9 mouse cellular contexts compared by ENCODE assay signal in the genomic region with DNA sequence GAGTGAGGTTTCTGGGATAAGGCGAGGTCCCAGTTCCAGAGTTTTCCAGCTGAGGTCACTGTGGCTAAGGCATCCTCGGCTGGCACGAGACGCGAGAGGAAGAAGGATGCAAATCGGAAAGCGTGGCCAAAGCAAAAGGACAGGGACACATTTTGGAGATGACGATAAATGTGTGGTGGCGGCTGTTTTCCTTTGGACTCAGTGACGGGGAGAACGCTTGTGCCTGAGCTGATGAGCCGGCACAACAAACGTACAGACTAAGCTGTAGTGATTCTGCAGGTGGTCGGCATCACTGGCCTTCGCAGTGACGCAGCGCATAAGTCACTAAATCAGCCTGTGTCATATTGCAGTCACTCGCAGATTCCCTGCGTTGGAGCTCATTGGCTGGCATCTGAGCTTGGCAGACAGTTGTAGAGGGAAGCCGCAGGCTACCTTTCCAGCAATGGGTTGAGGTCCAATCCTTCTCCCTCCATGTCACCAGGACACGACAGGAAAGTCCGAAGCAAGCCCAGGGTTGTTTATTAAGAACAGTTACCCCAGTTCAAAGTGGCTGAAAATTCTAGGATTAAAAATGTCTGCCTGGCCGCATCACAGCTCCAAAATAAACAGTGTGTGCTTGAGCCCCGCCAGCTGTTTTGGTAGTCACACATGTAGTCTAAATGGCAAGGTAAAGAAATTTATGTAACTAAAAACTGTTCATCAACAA. TPM values are rescaled to one million over a fixed set of nuclear protein-coding genes. Genes with fewer than 3 reads are reported as not detected.
A peak's percentile ranks its signal among the peaks of the same experiment; 100 is the strongest.
DNase-seq lines count a peak whose midpoint lies in the region; ATAC-seq and TF ChIP-seq lines count a peak whose summit lies in the region.
"Had no signal": no experiment of that assay in that cellular context is flagged by ENCODE, and none has a peak within 500 bp of the region (broad histone marks: within the 10 kb centered on the region; RNA-seq: fewer than 3 reads in every experiment).

No protein-coding gene starts in this region.

- no peaks in the 10 kb centered on the region for H3K27me3 ChIP-seq in heart, adult 2 months (ENCODE audit: control insufficient read depth, insufficient read depth, low read length)
- H3K27me3 ChIP-seq in heart, embryonic 11.5 days (ENCODE audit: control insufficient read depth, insufficient read depth, low read length), result no peaks in the 10 kb centered on the region
- no peaks in the 10 kb centered on the region for H3K27me3 ChIP-seq in stomach, postnatal 0 days (ENCODE audit: control insufficient read depth, insufficient read depth, low read length)
- H3K27me3 ChIP-seq: limb, embryonic 15.5 days had no signal

- peak; percentile 14; the same call in 1 of the 2 replicates for TF ChIP-seq CTCF in heart, adult 2 months (IDR thresholded peaks at IDR 0.05)
- peak; percentile 48 for TF ChIP-seq CTCF in stomach, postnatal 0 days (IDR thresholded peaks at IDR 0.05; ENCODE audit: low read depth)

- no peak for ATAC-seq in heart, embryonic 11.5 days (replicated peaks; ENCODE audit: insufficient number of reproducible peaks, low FRiP score, low TSS enrichment)
- no peak for ATAC-seq in stomach, postnatal 0 days (ENCODE audit: low FRiP score, low TSS enrichment)
- ATAC-seq in megakaryocyte progenitor cell, adult 5-6 weeks (replicated peaks; ENCODE audit: poor library complexity), result no peak

- DNase-seq in heart, adult 2 months, result peak; percentile 17 to 24
- DNase-seq in cerebellum, adult 11 months, result peak; percentile 5
- DNase-seq in frontal cortex, postnatal 36 days (ENCODE audit: low spot score in 2 of 2), result peak; percentile 50 to 66
- peak; percentile 42 to 43 for DNase-seq in left cerebral cortex, postnatal 14 days (ENCODE audit: low spot score in 2 of 2)
- DNase-seq in stomach, postnatal 0 days (ENCODE audit: low spot score), result no peak
- no peak for DNase-seq in gastrocnemius, postnatal 25 days

- no peaks in the 10 kb centered on the region for H3K9me3 ChIP-seq in heart, embryonic 11.5 days (replicated peaks; ENCODE audit: control insufficient read depth, low read length)
- H3K9me3 ChIP-seq in stomach, postnatal 0 days (ENCODE audit: control insufficient read depth, low read length), result no peaks in the 10 kb centered on the region
- H3K9me3 ChIP-seq: limb, embryonic 15.5 days had no signal

- no peak overlapping the region for H3K4me2 ChIP-seq in heart, embryonic 11.5 days
- H3K4me2 ChIP-seq in stomach, postnatal 0 days (replicated peaks; ENCODE audit: low read depth), result peak overlapping the region; percentile 52
- H3K4me2 ChIP-seq: limb, embryonic 15.5 days had no signal

- TF ChIP-seq POLR2A in heart, adult 2 months (IDR thresholded peaks at IDR 0.05; ENCODE audit: insufficient read depth, low read depth, low read length), result no peak

- no peak overlapping the region for H3K4me3 ChIP-seq in heart, adult 2 months
- H3K4me3 ChIP-seq in heart, embryonic 11.5 days (ENCODE audit: low read depth, low read length), result no peak overlapping the region
- peak overlapping the region; percentile 15; the same call in 1 of the 2 replicates for H3K4me3 ChIP-seq in stomach, postnatal 0 days (ENCODE audit: low read depth, low read length)
- H3K4me3 ChIP-seq: limb, embryonic 15.5 days had no signal

- 67% methylated on average over 24 of the region's 24 CpGs for WGBS in heart, adult 2 months
- 72% methylated on average over 24 of the region's 24 CpGs for WGBS in heart, embryonic 11.5 days (ENCODE audit: insufficient replicate concordance)
- WGBS in stomach, postnatal 0 days, result 46% methylated on average over 24 of the region's 24 CpGs

- H3K79me2 ChIP-seq in heart, adult 2 months (replicated peaks; ENCODE audit: control insufficient read depth, insufficient read depth, low read length), result no peaks in the 10 kb centered on the region

- no peaks in the 10 kb centered on the region for H3K4me1 ChIP-seq in heart, adult 2 months (ENCODE audit: control insufficient read depth, insufficient read depth, low read length)
- H3K4me1 ChIP-seq in heart, embryonic 11.5 days (ENCODE audit: control insufficient read depth, insufficient read depth, low read length), result no peaks in the 10 kb centered on the region
- no peaks in the 10 kb centered on the region for H3K4me1 ChIP-seq in stomach, postnatal 0 days (replicated peaks; ENCODE audit: control insufficient read depth, insufficient read depth)
- H3K4me1 ChIP-seq: limb, embryonic 15.5 days had no signal

- H3K36me3 ChIP-seq in heart, adult 2 months (ENCODE audit: control insufficient read depth, insufficient read depth, low read length), result no peaks in the 10 kb centered on the region
- H3K36me3 ChIP-seq in heart, embryonic 11.5 days (ENCODE audit: control insufficient read depth, insufficient read depth, low read length), result no peaks in the 10 kb centered on the region
- no peaks in the 10 kb centered on the region for H3K36me3 ChIP-seq in stomach, postnatal 0 days (ENCODE audit: control insufficient read depth, insufficient read depth, low read length)
- H3K36me3 ChIP-seq: limb, embryonic 15.5 days had no signal

- no peak overlapping the region for H3K27ac ChIP-seq in heart, adult 2 months
- H3K27ac ChIP-seq in heart, embryonic 11.5 days (ENCODE audit: low read depth, low read length), result no peak overlapping the region
- no peak overlapping the region for H3K27ac ChIP-seq in stomach, postnatal 0 days (replicated peaks)
- H3K27ac ChIP-seq: limb, embryonic 15.5 days had no signal

- intact Hi-C loops in heart, adult 2 months (cut with DNase I), result loop anchor here (5.0 kb wide), 1 partner anchor 108 kb away; no protein-coding TSS in a partner anchor
- intact Hi-C loops in left cerebral cortex, postnatal 14 days (cut with DNase I), result loop anchor here (10.0 kb wide), 1 partner anchor 800 kb away; no protein-coding TSS in a partner anchor

- TF ChIP-seq EP300 in heart, adult 2 months (IDR thresholded peaks at IDR 0.05; ENCODE audit: insufficient read depth, low read depth, low read length), result no peak
- TF ChIP-seq EP300 in stomach, postnatal 0 days (optimal IDR thresholded peaks at IDR 0.05), result no peak

- no peak overlapping the region for H3K9ac ChIP-seq in heart, adult 2 months (ENCODE audit: low read depth, low read length)
- no peak overlapping the region for H3K9ac ChIP-seq in heart, embryonic 11.5 days (ENCODE audit: low read depth, low read length)
- no peak overlapping the region for H3K9ac ChIP-seq in stomach, postnatal 0 days (ENCODE audit: low read length)
- H3K9ac ChIP-seq: limb, embryonic 15.5 days had no signal

RNA-seq across cellular contexts. Expression of a gene that starts 39.7 kb away (rescaled TPM):
- 1,000 to 10,000 TPM; 1,617 to 1,909 TPM for total RNA-seq in heart, adult 2 months (2021)
- 665 and 1,027 TPM in 2 replicates for polyA plus RNA-seq in heart, adult 2 months (2012; rRNA removed)
- 1,388 and 1,414 TPM in 2 replicates for polyA plus RNA-seq in heart, embryonic 11.5 days (2014; fragmentation: Nextera tagmentation; extraction: Ambion mirVana)
- 100 to 1,000 TPM; 351 to 367 TPM for total RNA-seq in left cerebral cortex, postnatal 14 days (2021)
- polyA plus RNA-seq in stomach, postnatal 0 days (2015; fragmentation: Nextera tagmentation; extraction: Ambion mirVana), result 956 and 984 TPM in 2 replicates
- total RNA-seq in gastrocnemius, postnatal 25 days (2021), result 1,000 to 10,000 TPM; 1,096 to 1,119 TPM
- 461 and 468 TPM in 2 replicates for total RNA-seq in megakaryocyte progenitor cell, adult 5-6 weeks (2015)
- 318 and 331 TPM in 2 replicates for total RNA-seq in megakaryocyte progenitor cell, adult 5-6 weeks (2017)

RNA-seq across cellular contexts. Expression of a gene that starts 40.4 kb away (rescaled TPM):
- 10 to 100 TPM; 41.3 to 42.6 TPM for total RNA-seq in heart, adult 2 months (2021)
- 10.4 and 22.1 TPM in 2 replicates for polyA plus RNA-seq in heart, adult 2 months (2012; rRNA removed)
- polyA plus RNA-seq in heart, embryonic 11.5 days (2014; fragmentation: Nextera tagmentation; extraction: Ambion mirVana), result 35.3 and 41.6 TPM in 2 replicates
- total RNA-seq in left cerebral cortex, postnatal 14 days (2021), result 10 to 100 TPM; 21.5 to 22.8 TPM
- polyA plus RNA-seq in stomach, postnatal 0 days (2015; fragmentation: Nextera tagmentation; extraction: Ambion mirVana), result 10.8 and 11.1 TPM in 2 replicates
- 10 to 100 TPM; 20.3 to 22.4 TPM for total RNA-seq in gastrocnemius, postnatal 25 days (2021)
- total RNA-seq in megakaryocyte progenitor cell, adult 5-6 weeks (2015), result 63.9 and 78.2 TPM in 2 replicates
- total RNA-seq in megakaryocyte progenitor cell, adult 5-6 weeks (2017), result 65.1 and 81.3 TPM in 2 replicates

Comparison
In these comparisons a context has a peak if more than half of its experiments do, and no peak if none do; other contexts are left out.
1. DNase-seq: peak in heart, adult 2 months (2 of 2), cerebellum, adult 11 months (single experiment), frontal cortex, postnatal 36 days (2 of 2) and left cerebral cortex, postnatal 14 days (2 of 2); none in stomach, postnatal 0 days (single experiment) and gastrocnemius, postnatal 25 days (single experiment).